Mouse (Mus musculus): ENCODE results near the gene Hist1h2ab.

Hist1h2ab gene

DNA sequence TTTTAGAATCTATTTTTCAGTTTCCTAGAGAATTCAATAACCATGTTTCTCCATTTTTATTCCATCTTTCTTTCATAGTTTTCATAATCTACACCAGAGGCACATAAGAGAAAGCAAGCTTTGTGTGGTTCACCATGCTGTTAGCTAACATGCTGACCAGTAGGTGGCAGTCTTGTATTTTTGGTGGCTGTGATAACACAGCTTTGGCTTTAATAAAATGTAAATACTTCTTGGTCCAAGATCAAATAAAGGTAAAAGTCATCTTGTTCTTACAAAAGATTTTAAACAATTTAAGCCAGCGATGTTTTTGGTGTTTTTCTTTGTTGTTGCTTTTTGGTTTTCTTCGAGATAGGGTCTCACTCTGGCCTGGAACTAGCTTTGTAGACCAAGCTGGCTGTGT, 41.6 kb downstream of the Hist1h2ab start:
- peak; percentile 22 to 44 for DNase-seq

DNA sequence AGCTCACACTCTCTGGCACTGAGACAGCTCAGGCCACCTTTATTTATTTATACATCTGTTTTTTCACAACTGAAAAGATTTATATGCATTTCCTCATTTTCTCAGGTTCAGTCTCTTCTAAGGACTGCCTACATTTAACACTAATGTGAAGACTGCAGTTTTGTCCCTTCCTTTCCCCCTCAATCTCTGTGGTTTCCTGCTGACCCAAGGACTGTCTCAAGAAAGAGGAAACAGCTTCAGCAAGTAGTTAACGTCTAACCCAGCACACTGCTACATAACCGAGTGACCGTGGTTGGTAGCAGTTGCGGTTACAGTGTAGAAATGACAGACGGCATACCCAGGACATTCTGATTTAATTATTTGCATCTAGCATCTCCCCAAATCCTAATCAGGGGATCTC, 48.5 kb downstream of the Hist1h2ab start:
- no peak for DNase-seq
